Mouse (Mus musculus) stomach, postnatal 0 days (tissue): ENCODE results near the gene Map2k3.

Source experiments
- CTCF ChIP-seq: IDR thresholded peaks from 2 replicates; pipeline ENCODE4 v1.5.1; 2016; ENCODE audit warnings: antibody characterized with exemption, low read depth, mild to moderate bottlenecking, moderate library complexity
- EP300 ChIP-seq: optimal IDR thresholded peaks from 2 replicates; pipeline ENCODE3; 2016; ENCODE audit warnings: antibody characterized with exemption

- TF ChIP-seq CTCF (no peak), EP300 (no peak)
Measured at GRCm38 (mm10) chr11:60924498-60924897, 7.3 kb upstream of the Map2k3 start.
